Mouse (Mus musculus): ENCODE data around the gene Mapk12.

Mapk12 gene

DNA sequence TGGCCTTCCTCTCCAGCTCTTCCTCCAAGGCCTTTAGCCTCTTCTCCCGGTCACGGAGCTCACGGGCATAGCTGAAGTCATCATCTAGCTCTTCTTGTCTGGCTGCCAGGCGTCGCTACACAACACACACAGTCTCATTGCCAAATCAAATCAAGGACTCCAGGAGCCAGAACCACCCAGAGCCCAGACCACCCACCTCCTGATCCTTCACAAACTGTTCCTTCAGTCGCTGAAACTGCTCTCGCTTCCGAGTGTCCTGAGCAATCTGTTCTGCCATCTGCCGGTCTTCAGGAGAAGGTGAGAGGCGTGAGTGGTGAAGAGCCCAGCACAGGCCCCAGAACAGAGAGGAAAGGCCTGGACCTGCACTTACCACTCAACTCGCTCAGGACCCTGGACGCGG is 34.4 kb downstream of the Mapk12 start:
- CTCF ChIA-PET = interaction anchor here in 3 of 4 experiments (0.8 to 1.2 kb wide), 4 partner anchors 12 to 278 kb away, joined by 3 to 4 read pairs (median 3); partner anchors contain the start of gene Dennd6b (in 1 of the 3)
- POLR2A ChIA-PET = interaction anchor here in 1 of 4 experiments (0.6 kb wide), 1 partner anchor 31 kb away, joined by 6 read pairs; the partner anchor contains the start of gene Trabd

DNA sequence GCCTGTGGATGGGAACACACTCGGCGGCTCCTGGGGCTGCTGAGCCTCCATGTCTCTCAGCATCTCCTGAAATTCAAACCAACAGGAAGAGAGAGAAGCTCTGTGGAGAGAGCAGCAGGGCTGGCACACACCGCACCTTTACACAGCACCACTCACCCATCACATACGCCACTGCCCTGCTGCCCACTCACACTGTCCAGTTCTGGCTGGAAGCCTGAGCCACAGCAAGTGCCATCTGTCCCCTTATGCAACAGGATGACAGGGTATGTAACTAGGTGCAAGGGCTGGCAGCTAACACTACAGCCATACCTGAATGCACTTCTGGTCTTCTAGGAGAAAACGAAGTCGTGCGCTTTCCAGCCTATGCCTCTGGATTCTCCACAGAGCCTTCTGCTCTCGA is 36.1 kb downstream of the Mapk12 start:
- POLR2A ChIA-PET = interaction anchor here in 2 of 4 experiments (0.6 to 1.4 kb wide), 4 partner anchors 15 to 109 kb away, joined by 3 to 5 read pairs (median 3); partner anchors contain the start of genes Selenoo (in 1 of the 2) and Tubgcp6 (in 1 of the 2)
- CTCF ChIA-PET = interaction anchor here in 1 of 4 experiments (0.6 kb wide), 1 partner anchor 20 kb away, joined by 3 read pairs; no protein-coding TSS in a partner anchor

DNA sequence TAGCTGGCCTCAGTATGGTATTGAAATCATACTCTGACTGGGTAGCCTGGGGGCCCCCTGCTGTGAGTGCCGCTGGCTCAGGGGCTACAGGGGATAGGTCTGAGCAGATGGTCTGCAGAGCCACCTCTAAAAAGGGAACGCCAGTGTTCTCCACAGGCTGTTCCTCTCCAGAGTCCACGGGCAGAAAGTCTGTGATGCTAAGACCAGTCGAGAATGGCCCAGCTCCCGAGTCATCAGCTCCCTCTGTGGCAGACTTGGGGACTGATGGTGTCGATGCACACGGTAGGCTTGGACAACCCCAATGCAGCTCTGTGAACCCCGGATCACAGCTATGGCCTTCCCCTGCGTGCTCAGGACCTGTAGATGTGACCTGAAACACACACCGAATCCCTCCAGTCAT is 36.6 kb downstream of the Mapk12 start:
- ChIA-PET POLR2A (interaction anchor here in 2 of 4 experiments (0.6 to 1.4 kb wide), 4 partner anchors 15 to 109 kb away, joined by 3 to 5 read pairs (median 3); partner anchors contain the start of genes Selenoo (in 1 of the 2) and Tubgcp6 (in 1 of the 2)), CTCF (interaction anchor here in 2 of 4 experiments (0.6 kb wide), 2 partner anchors 105 to 303 kb away, joined by 4 to 8 read pairs; no protein-coding TSS in a partner anchor)

DNA sequence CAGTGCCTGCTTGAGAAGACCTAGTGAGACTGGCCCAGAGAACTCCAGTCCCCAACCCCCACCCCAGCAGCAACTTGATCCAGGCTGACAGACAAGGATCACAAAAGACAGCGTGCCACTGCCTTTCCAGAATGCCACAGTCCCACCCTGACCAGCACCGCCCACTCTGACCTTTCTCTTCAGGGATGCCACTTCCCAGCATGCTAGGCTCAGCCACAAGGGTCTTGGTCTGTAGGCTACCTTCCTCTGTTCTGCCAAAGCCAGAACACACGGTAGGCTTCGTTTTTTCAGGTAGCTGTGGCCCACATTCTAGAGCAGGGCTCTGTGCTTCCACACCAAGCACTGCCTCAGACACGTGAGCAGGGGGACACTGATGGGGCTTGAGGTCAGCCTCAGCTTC is 37.9 kb downstream of the Mapk12 start:
- ChIA-PET CTCF (interaction anchor here in 1 of 4 experiments (0.5 kb wide), 1 partner anchor 71 kb away, joined by 3 read pairs; no protein-coding TSS in a partner anchor), POLR2A (interaction anchor here in 1 of 4 experiments (1.1 to 2.4 kb wide), 4 partner anchors 7 to 37 kb away, joined by 3 to 12 read pairs (median 6); partner anchors contain the start of gene Selenoo)

DNA sequence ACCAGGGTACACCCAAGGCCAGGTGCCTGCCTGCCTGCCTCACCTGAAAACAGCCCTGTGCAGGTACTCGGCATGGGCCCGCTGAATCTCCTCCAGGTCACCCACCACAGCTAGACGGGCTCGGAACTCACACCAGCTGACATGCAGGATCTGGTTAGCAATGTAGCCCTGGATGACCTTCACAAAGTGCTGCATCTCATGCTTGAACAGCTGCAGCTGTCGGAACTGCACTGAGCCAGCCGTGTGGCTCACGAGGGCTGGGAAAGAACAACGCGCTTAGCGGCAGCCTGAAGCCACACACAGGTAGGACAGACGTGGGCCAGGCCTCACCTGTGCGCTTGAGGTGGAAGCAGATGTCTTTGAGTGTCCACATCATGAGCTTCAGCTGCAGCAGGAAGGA is 39.7 kb downstream of the Mapk12 start:
- CTCF ChIA-PET = interaction anchor here in 3 of 4 experiments (0.6 to 1.3 kb wide), 4 partner anchors 27 to 179 kb away, joined by 3 to 5 read pairs (median 4); partner anchors contain the start of gene Ppp6r2 (in 1 of the 3)
- POLR2A ChIA-PET = interaction anchor here in 2 of 4 experiments (0.8 to 2.4 kb wide), 4 partner anchors 10 to 39 kb away, joined by 3 to 12 read pairs (median 6); partner anchors contain the start of genes Mapk12 (in 1 of the 2) and Selenoo (in 1 of the 2)

DNA sequence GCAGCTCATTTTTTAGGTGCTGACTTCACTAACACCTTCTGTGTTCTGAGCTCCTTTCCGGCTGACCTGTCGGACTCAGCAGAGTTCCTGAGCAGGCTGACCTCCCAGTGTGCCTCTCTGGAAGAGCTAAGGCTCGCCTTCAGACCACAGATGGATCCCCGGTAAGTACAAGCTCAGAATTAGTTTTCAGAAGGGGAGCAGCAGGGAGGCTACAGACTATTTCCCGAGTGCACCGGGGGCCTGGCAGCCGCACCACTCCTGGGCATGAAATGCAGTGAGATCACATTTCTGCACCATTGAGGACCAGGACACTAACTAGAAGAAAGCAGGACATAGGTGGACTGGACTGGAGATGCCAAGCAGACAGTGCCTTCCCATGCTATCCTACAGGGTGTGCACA is 41.9 kb downstream of the Mapk12 start:
- POLR2A ChIA-PET = interaction anchor here in 3 of 4 experiments (1.0 to 3.4 kb wide), 7 partner anchors 9 to 235 kb away, joined by 3 to 21 read pairs (median 6); partner anchors contain the start of gene Selenoo (in 2 of the 3)
- CTCF ChIA-PET = interaction anchor here in 2 of 4 experiments (0.6 to 2.0 kb wide), 3 partner anchors 11 to 217 kb away, joined by 4 to 6 read pairs (median 6); partner anchors contain the start of genes Hdac10 (in 1 of the 2) and Sbf1 (in 1 of the 2)

DNA sequence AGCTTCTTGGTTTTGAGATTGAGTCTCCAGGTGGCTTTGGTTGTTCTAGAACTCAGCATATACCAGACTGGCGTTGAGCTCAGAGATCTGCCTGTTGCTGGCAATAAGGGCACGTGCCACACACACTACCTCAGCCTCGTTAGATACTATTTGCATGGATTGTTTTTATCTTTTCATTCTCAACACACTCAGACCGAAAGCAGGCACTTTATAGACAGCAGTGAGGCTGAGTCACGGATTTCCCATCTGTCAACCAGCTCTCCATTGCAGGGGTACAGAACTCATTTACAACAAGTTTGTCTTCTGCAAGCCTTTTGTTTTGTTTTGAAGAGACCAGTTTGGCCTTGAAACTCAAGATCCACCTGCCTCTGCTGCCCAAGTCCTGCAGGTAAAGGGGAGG is 43.1 kb downstream of the Mapk12 start:
- ChIA-PET CTCF (interaction anchor here in 1 of 4 experiments (0.6 kb wide), 1 partner anchor 132 kb away, joined by 3 read pairs; no protein-coding TSS in a partner anchor), POLR2A (interaction anchor here in 3 of 4 experiments (0.7 to 3.4 kb wide), 4 partner anchors 8 to 13 kb away, joined by 4 to 21 read pairs (median 8); partner anchors contain the start of gene Selenoo (in 3 of the 3))

DNA sequence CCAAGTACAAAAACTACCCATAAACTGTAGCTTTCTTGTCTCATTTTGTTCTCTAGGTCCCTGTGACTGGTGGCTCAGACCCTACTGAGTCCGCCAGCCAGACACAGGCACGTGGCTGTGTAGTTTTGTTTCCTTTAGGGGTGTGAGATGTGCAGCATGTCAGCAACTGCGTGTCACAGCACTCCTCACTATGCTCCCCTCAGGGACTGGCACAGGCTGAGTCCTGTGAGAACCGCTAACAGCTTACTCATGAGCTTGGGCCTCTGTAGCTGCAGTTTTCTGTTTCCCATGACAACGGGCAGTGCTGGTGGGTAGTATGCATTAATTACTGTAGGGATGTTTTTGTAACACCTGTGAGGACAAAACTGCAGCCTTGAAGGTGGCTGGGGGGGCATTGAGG is 48.3 kb downstream of the Mapk12 start:
- ChIA-PET POLR2A (interaction anchor here in 3 of 4 experiments (0.6 to 1.6 kb wide), 5 partner anchors 9 to 544 kb away, joined by 3 to 4 read pairs (median 3); partner anchors contain the start of gene Tubgcp6 (in 2 of the 3)), CTCF (interaction anchor here in 1 of 4 experiments (0.5 to 2.4 kb wide), 3 partner anchors 104 to 282 kb away, joined by 3 to 5 read pairs (median 4); partner anchors contain the start of gene Dennd6b)

DNA sequence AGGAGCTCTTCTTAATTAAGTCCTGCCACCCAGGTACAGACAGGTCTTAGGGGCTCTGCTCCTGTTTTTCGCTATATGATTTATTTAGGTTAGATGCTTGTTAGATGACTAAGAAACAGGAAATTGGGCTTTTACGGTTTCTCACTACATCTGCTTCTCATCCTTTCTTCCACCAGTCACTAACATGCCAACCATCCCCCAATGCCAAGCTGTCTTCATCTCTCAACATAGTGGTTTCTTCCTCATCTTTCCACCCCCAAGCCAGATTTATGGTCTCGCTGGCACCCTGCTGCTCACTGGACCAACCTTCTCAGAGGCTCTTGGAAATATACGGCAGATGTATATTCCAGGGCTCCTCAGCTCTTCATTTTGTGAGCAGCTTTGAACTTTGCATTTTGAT is 49.8 kb downstream of the Mapk12 start:
- ChIA-PET POLR2A (interaction anchor here in 3 of 4 experiments (0.6 to 3.6 kb wide), 8 partner anchors 11 to 340 kb away, joined by 3 to 12 read pairs (median 6); no protein-coding TSS in a partner anchor), CTCF (interaction anchor here (0.6 to 1.0 kb wide), 7 partner anchors 11 to 342 kb away, joined by 3 to 17 read pairs (median 4); no protein-coding TSS in a partner anchor)

DNA sequence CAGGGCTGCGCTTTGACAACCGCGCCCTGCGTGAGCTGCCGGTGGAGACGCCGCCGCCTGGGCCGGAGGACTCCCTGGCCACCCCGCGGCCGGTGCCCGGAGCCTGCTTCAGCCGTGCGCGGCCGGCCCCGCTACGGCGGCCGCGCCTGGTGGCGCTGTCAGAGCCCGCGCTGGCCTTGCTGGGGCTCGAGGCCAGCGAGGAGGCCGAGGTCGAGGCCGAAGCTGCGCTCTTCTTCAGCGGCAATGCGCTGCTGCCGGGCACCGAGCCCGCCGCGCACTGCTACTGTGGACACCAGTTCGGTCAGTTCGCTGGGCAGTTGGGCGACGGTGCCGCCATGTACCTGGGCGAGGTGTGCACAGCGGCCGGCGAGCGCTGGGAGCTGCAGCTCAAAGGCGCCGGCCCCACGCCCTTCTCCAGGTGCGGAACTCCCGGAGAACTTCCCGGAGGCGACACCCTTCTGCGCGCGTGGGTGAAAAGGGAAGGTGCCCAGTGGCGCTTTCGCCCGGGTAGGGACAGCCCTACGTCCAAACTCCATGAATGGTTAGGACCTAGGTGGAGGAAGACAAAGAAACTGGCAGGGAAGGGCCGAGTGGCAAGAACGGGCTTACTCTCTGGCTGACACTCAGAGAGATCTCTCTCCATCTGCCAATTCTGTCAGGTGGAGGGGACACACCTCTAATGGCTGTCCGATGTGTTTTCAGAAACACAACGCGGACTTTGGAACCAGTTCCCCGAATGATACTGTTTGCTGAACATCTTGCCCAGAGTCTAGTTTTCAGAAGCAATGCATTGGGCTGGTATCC is 51.1 kb downstream of the Mapk12 start:
- POLR2A ChIA-PET = interaction anchor here (0.6 to 3.6 kb wide), 23 partner anchors 8 to 213 kb away, joined by 3 to 12 read pairs (median 3); partner anchors contain the start of genes Mapk12 (in 1 of the 4) and Panx2 (in 1 of the 4)
- CTCF ChIA-PET = interaction anchor here (0.5 to 1.3 kb wide), 8 partner anchors 13 to 262 kb away, joined by 3 to 6 read pairs (median 4); partner anchors contain the start of genes Dennd6b (in 1 of the 4) and Hdac10 (in 1 of the 4)

DNA sequence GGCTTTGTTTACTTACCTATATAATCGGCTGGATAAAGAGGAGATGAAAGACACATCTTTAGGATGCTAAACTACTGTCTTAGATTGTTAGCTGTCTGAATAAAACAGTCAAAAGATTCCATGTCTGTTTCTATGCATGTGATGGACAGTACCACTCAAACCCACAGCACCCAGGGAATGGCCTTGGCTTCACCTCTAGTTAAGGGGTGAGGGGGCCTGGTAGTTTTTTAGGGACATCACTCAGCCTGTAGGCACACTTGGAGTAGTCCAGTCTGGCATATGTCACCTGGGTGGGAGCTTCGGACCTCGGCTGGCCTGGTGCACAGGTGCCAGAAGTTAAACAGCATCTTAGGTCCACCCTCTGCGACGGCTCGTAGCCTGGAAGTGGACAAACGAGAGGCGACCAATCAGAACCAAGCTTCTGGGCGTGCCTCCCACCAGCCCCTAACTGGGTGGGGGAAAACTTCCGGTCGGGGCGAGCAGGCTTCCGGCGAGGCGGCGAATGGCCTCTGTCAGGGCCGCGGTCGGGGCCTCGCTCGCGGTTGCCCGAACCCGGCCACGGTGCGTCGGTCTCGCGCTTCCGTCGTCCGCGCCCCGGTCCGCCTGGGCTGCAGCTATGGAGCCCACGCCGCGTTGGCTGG is 51.8 kb downstream of the Mapk12 start, which contains the start of gene Selenoo:
Gene Selenoo, plus strand, starts transcription at position 478 of the 641 bp plus-strand sequence.
- ChIA-PET CTCF (interaction anchor here (0.5 to 1.3 kb wide), 9 partner anchors 12 to 261 kb away, joined by 3 to 6 read pairs (median 3); partner anchors contain the start of genes Dennd6b (in 1 of the 4) and Hdac10 (in 1 of the 4)), POLR2A (interaction anchor here (0.6 to 3.6 kb wide), 25 partner anchors 9 to 212 kb away, joined by 3 to 12 read pairs (median 3); partner anchors contain the start of genes Mapk12 (in 1 of the 4) and Panx2 (in 1 of the 4))

DNA sequence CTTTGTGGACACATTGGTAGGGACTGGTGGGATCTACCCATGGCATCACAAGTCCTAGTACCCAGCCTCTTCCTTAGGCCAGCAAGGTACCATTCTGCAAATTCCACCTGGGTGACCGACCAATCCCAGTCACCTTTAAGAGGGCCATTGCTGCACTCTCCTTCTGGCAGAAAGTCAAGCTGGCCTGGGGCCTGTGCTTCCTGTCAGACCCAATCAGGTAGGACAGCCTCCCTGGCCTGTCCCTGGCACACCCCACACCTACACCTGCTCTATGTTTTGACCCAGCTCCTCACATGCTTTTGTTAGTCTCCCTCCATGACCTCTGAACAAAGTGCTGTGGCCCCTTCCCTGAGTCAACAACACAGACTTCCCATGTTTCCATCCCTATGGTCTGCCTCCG is 55.7 kb downstream of the Mapk12 start:
- ChIA-PET POLR2A (interaction anchor here in 2 of 4 experiments (0.6 to 1.3 kb wide), 3 partner anchors 8 to 217 kb away, joined by 3 to 5 read pairs (median 4); no protein-coding TSS in a partner anchor), CTCF (no interaction called here)

DNA sequence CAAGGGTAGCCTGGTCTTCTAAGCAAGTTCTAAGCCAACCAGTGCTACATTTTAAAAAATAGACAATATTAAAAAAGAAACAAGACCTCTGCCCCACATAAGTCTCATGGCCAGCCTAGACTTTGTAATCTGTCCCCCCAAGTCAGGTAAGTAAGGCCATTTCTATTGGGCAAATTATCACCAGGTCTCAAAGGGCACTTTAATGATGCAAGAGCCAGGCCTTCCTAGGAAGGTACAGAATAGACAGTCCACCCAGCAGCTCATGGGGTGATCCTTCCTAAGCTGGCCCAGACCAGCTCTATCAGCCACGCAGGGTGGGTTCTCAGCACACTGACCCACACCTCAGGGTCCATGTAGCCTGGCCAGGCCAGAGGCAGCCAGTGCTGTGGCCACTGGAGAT is 56.6 kb downstream of the Mapk12 start:
- CTCF ChIA-PET = no interaction called here
- POLR2A ChIA-PET = interaction anchor here in 2 of 4 experiments (0.6 to 1.1 kb wide), 2 partner anchors 9 to 216 kb away, joined by 3 to 4 read pairs; no protein-coding TSS in a partner anchor

Measured in embryonic stem cell, embryonic (primary cell).